Mouse (Mus musculus) thymus, postnatal 14 days (tissue): Measurements from ENCODE around the gene Amer2.

Experiments
- DNase-seq: peaks from one replicate; pipeline ENCODE4 v3.0.0; 2021

Gene Amer2

GRCm38 (mm10) chr14:60388332-60388731, 15.3 kb downstream of the Amer2 start:
- no peak for DNase-seq

GRCm38 (mm10) chr14:60392202-60392601, 19.1 kb downstream of the Amer2 start:
- DNase-seq = no peak

GRCm38 (mm10) chr14:60397321-60397720, 24.3 kb downstream of the Amer2 start:
- no peak for DNase-seq

GRCm38 (mm10) chr14:60398861-60399260, 25.8 kb downstream of the Amer2 start:
- no peak for DNase-seq

GRCm38 (mm10) chr14:60403228-60403627, 30.2 kb downstream of the Amer2 start:
- no peak for DNase-seq

DNA sequence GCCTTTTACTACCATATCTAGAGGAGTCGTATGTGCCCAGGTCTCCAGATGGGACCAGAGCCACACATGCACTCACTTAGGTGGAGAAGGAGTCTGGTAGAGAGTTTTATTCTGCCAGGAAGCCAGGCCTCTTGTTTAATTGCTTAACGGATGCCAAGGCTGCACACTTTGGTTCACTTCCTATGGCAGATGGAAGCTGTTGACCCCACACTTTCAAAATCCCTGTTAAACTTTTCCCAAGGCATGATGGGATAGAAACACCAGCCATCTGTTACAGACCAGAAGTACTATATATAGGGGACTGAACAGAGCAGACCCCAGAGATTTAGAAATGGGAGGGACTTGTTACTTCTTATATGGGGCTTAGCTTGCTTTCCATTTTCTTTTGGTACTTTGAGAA, 32.8 kb downstream of the Amer2 start:
- no peak for DNase-seq

DNA sequence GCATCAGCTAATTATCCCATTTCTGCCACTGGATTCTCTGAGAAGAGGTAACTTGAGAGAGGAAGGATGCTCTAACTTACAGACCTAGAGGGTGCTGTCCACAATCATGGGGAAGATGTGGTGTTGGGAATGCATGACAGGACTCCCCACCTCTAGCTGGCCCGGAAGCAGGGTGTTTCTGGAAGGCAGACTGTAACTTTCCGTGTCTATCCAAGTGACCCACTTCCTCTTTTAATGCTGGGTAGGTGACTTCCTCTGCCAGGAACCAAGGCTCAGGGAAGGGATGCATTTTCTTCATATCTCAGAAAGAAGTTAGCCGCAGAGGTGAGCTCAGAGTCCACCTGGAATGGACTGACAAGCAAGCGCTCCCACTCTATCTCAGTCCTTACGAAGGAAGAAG, 33.5 kb downstream of the Amer2 start:
- DNase-seq = no peak

GRCm38 (mm10) chr14:60407319-60407718, 34.3 kb downstream of the Amer2 start:
- no peak for DNase-seq

- DNase-seq = no peak
Measured at GRCm38 (mm10) chr14:60409702-60410491, 36.8 kb downstream of the Amer2 start.

GRCm38 (mm10) chr14:60411229-60411628, 38.2 kb downstream of the Amer2 start:
- DNase-seq = no peak

DNA sequence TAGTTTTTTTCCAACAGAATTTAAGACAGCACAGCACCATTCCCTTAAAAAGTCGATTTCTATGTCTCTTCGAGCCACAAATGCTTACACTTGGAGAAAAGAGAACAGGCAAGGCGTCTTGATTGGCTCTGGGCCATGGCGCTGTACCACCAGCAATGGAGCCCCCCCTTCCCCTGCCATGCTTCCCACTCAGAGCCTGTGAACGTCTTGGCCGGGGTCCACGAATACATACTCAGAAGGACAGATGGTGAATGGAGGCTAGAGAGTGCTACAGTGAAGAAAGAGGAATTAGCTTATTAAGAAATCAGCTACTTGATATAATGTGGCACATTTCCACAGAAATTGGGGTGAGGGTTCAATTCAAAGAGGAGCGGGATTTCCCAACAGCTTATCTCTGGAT, 41.6 kb downstream of the Amer2 start:
- no peak for DNase-seq

DNA sequence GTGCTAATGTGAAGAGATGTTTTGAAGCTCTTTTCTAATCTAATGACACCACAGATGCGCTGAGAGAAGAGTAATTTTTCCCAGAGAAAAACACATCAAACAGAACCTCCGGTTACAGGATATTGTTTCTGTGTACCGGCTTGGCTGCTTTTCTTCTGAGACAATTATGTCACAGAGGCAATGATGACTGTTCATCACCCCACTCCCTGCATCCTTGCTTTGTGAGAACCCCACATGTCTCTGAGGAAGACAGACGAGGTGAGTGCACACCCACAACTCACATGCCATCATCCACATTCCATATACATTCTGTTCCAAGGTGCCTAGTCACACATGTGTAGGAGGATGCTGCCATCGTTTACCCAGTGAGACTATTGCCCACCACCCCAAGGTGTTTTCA, 44.9 kb downstream of the Amer2 start:
- no peak for DNase-seq

DNA sequence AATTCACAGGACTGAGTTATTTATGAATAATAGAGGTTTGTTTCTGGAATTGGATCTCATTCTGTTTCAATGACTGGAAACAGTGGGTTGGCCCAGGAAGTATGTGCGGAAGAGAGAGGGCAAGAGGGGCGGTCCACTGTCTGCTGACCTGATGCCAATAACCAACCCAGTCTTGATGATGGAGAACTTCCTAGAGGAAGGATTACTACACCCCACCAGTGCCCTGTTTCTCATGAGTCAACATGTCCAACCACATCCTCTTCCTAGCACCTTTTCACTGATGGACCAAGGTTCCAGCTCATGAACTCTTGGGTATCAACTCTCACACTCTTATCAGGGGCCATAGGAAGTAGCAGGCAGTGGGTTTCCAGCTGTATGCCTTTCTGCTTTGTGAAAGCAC, 49.9 kb downstream of the Amer2 start:
- no peak for DNase-seq

DNA sequence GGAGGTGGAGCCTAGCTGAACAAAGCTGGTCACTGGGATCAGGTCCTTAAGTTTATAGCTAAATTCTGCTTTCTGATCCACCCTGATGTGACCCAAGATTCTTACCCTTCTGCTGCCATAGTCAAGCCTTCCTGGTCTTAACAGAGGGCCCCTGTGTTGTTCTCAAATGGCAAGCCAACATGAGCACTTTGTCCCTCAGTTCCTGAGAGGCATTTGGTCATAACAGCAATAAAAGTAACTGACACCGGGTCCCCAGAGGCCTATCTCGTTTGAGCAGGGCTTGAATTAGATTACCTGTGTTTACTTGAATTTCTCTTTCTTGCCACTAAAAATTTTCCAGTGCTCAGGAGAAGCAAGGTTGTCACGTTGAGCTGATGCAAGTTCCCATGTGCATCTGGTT, 51.1 kb downstream of the Amer2 start:
- no peak for DNase-seq

- no peak for DNase-seq
Measured at GRCm38 (mm10) chr14:60425553-60425952, 52.5 kb downstream of the Amer2 start.

DNA sequence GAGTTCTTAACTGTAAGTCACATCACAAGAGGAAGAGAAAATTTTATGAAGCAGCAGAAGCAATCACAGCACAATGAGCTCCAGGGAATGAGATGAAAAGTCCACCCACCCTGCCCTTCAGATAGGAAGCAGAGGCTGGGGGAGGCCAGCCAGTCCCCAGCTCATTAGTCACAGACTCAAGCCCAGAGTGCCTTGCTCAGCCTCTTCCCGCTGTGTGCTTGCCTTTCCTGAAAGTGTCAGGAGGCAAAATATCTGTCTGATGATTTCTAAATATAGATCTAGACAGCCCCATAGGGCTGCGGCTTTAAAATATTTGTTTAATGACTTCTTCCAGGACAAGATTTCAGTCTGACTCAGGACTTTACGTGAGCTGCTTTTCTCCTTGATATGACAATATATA, 54.8 kb downstream of the Amer2 start:
- no peak for DNase-seq

DNA sequence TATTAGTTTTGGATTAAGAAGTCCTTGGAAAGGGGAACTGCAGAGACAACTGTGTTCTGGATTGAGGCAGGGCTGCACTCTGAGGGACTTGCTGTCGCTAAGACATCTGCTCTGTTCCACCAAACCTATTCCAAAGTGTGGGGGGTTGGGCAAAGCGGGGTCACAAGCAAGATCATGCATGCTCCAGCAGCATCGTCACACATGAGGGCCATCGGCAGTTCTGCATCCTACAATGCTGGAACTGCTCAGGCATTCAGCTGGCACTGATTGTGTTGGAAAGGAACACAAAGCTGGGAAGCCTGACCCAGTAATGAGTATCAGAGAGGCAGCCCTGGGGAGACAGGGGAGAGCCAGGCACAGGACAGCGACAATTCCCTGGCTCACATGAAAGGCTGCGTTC, 56.5 kb downstream of the Amer2 start:
- DNase-seq = no peak

- DNase-seq = no peak
Measured at GRCm38 (mm10) chr14:60431515-60431914, 58.5 kb downstream of the Amer2 start.

- no peak for DNase-seq
Measured at GRCm38 (mm10) chr14:60432136-60432535, 59.1 kb downstream of the Amer2 start.

DNA sequence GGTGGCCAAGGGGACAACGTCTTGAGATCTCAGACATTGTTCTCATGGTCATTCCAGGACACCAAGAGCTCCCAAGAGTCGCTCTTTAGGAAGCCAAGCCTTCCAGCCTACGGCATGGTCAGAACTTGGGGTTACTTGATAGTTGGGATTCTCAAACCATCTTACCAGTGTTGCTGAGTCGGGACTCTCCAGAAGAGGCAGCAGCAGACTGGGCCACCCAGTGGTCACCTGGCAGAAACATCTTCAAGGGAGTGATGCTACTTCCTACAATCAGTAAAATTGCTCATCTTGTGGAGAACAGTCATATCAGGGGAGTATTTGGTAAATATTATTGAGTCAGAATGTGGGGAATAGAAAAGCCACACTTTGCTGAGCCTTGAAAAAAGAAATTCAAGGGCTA, 62.5 kb downstream of the Amer2 start:
- DNase-seq = peak; percentile 5

DNA sequence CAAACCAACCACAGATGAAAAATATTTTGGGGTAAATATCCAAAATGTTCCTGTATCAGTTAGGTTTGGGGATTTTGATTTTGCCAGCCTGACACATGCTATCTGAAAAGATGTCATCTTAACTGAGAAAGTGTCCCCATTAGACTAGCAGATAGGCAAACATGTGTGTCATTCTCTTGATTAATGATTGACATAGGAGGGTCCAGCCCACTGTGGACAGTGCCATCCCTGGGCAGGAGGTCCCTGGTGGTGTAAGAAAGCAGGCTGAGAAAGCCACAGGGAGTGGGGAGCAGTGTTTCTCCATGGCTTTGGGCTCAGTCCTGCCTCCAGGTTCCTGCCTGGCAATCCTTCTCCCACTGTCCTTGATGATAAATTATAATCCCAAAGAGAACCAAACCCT, 63.3 kb downstream of the Amer2 start:
- DNase-seq = no peak
